Mouse (Mus musculus) heart, postnatal 0 days (tissue): Measurements from ENCODE around the gene Gabrb2.

Source experiments
- CTCF ChIP-seq: IDR thresholded peaks from 2 replicates; pipeline ENCODE4 v1.5.1; 2016; ENCODE audit warnings: antibody characterized with exemption, control low read depth, low read depth
- EP300 ChIP-seq: IDR thresholded peaks from 2 replicates; pipeline ENCODE4 v1.6.1; 2016; ENCODE audit warnings: antibody characterized with exemption, low read depth

DNA sequence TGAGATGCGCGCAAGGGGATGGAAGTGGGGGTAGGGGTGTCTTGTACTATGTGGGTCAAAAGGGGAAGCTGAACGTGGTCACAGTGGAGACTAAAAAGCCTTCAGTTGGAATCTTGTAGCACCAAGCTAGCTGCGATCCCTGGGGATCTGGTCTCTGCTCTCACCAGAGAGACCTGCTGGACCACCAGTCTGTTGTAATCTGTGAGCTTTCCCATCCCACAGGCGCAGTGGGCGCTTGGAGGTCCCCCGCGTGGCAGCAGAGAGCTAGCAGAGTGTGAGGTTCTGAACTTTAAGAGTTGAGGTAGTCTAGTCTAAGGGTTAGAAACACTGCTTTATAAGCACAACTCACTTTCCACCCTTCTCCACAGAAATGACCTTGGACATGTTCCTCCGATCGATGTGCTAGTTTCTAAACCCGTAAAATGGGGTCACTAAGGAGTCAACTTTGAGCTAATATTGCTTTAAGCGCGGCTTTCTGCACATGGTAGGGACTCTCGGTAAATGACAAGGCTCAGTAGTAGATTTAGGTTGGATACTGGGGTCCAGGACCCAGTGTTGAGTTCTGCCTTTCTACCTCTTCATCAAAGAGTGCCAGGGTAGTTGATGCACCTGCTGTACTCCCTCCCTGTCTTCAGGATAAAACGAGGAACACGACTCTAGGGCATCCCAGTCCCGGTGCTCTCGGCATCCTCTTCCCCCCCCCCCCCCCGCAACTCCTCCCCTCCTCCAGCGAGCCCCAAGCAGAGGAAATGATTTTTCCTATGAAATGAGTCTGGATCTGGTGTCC lies at the start of gene Gabrb2:
- TF ChIP-seq CTCF, result no peak
- no peak for TF ChIP-seq EP300
